Mouse (Mus musculus): ENCODE results near the gene Cpa5. TPM values are rescaled to one million over a fixed set of nuclear protein-coding genes. Genes with fewer than 3 reads are reported as not detected.
A peak's percentile ranks its signal among the peaks of the same experiment; 100 is the strongest.

Cpa5 gene
- total RNA-seq (2021), result under 1 TPM; 0.20 to 0.38 TPM

DNA sequence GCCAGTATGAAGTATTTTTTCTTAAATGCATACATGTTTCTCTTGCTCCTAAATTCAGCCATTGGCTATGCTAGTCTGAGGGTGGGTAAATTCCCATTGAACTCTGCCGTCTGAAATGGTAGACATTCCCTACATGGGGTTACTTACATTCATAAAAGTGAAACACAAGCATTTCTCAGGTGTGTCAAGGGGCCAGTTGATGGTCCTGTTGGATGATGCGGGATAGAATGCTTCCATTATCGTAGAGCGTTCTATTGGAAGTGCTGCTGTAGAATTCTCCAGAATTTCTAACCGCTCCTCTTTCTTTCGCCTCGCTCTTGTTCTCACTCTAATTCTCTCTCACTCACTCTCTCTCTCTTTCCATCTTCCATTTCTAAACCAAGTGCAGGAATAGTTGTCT is at the start of gene Cpa5:
TSS of gene Cpa5 (plus strand) at position 301 of the 400 bp plus-strand sequence.
- DNase-seq, result no peak

DNA sequence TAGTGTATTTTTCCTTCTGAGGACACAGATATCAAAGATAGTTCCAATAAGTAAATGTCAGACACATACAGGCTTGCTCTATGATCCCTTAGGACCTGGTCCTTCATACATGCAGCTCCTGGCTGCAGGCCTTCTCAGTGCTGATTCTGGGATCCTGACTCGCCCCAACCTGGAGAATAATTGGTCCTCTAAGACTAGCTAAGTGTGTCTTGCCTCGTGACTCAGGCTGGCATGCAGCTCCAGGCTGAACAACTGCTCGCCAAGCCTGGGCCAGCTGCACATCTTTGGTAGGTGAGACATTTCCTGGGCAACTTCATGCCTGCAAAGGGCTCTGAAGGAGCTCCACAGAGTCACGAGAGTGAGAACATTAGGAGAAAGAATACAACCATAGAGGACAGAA is 48.7 kb upstream of the Cpa5 start:
- DNase-seq, result no peak

DNA sequence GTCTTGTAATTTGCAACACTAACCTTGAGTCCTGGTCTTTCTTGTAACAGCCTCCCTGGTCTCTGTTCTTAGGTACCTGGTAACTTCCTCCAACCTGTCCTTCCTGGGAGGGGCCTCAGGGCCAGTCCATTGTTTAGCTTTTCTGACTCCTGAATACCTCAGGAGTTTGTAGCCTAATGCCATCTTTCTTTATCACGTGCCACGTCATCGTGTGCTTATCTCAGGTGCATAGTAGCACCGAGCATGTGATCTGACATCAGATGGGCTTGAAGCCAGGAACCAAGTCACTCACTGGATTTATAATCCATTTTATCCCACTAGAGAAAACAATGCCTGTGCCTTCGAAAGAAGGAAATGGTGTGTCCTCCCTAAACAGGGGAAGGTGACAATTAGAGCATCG is 47.2 kb upstream of the Cpa5 start:
- no peak for DNase-seq

DNA sequence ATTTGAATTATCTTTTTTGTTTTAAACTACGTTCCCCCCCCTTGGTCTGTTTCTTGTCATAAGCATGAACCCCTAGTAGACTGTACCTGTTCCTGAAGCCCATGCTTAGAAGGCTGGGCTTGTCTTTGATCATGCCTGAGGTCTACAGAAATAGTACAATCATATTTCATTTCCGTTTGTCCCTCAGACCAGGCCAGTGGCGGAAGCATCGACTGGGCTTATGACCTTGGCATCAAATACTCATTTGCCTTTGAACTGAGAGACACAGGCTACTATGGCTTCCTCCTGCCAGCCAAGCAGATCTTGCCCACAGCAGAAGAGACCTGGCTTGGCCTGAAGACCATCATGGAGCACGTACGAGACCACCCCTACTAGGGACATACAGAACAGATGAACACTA is 46.8 kb upstream of the Cpa5 start:
- no peak for DNase-seq

DNA sequence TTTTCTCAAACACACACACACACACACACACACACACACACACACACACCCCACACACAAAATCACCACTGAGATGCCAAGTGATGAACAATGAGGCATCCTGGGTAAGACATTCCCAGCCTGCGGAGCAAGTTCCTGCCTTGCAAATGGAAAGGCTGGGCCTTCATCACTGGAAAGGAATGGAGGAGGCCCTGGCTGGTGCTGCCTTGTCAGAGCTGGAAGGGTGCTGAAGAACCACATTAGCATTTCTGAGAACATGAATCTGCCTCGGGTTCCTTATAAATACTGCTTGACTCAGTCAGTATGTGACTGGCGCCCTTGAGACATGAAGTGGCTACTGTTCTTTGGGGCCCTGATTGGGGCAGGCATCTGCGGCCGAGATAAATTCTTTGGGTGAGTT is 42.7 kb upstream of the Cpa5 start, which contains the start of gene Cpa4:
TSS of gene Cpa4 (plus strand) at position 301 of the 400 bp plus-strand sequence.
- DNase-seq, result no peak

DNA sequence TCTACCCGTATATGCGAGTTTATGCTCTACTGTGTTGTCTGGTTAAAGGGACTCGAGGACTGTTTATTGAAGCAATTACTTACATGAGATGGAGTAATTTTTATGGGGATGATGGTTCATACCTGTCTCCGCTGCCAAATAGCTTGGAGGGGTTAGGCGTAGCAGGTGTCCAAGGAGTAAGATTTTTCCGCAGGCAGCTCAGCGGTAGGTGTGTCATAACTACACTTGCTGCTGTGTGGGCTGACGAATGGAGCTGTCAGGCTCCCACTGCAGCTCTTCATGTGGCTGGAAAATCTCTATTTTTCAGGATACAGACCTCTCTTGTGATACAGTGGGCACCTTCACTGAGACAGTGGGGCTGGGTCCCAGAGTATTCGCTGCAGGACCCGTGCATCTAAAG is 41.5 kb upstream of the Cpa5 start:
- no peak for DNase-seq

DNA sequence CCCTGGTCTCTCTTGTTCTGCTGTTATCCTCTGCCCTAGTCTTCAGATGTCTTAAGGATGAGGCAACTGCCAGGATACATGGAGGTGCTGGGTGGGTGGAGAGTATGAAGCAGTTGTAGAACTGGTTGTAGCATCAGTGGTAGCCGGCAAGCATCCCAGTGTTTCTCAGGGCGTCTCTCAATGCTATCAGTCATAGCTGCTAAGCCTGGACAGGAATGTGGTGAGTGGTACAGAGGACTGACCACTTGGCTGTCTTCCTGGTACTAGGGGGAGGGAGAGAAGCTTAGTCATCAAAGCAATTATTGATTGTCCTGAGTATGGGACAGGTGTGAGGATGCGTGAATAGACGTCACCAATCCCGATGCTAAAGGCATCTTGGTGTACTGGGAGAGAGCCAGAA is 40.8 kb upstream of the Cpa5 start:
- peak; percentile 50 for DNase-seq

DNA sequence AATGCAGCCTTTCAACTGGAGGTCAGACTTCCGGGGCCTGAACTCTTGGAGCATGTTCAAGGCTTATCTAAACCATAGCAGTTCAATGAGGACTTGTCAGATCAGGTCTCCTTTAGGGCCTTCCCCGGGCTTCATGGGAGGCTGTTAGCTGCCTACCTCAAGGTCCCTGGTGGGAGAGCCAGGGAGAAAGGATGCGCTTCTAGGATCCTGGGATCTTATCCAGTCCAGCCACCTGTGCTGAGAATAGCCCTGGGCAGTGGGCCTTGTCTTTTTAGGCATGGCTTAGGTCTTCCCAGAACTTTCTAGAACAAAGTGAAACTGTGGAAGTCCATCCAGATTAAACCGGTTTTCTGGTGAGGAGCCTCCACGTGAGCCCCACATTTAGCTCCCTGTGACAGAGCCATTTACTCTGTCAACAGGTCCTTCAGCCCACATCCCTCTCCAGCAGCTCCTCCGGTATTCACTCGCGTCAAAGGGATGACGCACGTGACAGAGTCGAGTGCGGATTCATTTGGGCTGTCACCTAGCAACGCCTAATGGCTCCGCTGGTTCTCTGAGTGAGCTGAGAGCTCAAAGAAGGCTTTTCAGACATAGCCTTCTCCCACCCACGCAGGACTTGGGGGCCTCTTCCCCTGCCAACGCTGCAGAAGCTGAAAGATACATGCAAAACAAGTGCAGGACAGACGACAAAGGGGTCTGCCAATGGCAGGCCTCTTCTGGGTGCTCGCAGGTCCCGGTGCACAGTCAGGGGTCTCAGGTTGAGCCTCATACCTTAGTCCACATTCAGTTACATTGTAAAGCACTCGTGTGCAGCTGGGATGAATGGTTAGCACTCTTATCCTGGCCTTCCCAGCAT is 38.1 kb upstream of the Cpa5 start:
- DNase-seq, result peak; percentile 79

DNA sequence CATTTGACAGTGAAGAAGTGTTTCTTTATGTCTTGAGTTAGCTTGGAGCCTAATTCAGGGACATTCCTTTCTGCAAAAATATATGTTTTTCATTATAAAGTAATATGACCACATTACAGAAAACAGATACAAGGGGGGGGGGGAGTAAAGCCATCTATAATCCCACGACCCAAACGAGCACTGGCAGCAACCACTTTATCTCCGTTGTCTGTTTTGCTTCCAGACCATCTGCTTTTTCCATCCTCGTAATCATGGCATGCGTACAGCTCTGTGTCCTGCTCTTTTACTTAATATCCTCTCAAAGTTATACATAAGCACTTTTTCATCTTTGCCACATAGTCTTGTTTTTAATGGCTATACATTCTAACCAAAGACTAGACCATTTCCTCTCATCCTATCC is 37.4 kb upstream of the Cpa5 start:
- no peak for DNase-seq

DNA sequence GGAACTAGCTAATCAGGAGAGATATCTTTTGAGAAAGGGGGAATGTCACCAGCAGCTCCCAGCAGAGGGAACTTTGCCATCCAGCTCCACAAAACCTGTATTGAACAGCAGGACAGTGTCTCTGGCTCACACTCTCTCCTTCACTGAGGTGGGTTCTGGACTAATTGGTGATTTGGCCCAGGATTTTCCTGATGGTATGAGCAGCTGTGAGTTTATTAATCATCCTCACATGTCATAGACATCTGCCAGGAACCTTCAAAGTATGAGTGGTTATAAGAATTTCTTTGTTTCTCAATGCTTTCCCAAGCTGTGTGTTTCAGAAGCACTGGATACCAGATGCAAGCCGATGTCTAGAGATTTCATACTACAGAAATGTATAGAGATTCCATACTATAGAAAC is 35.9 kb upstream of the Cpa5 start:
- DNase-seq, result no peak

DNA sequence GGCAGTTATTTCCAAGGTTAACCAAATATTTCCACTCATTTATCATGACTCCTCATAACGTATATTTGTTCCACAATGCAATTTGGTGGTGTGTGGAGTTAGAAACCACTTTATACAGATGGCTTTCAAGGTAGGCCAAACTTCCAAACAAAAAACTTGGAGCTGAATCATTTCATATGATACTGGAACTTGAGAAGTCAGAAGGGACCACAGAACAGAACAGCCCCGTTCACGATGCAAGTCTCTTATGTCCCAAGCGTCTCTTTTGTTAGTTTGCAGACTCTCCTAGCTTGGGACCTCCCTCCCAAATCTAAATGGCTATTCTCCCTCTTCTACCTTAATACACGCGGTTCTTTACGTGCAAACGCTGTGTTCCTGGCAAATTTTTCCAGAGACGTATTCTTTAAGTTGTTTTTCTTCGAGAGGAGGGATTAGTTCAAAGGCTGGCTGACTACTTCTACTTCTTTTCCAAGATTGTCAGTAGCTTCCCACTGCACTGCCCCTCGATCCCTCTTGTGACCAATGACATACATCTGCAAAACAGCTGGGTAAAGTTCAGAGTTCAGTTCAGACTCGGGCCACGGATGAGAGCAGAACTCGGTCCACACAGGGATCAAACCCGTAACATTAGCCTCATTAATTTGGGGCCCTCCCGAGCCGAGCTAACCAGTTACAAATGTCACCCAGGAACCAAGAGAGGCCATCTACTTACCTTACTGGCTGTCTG is 34.2 kb upstream of the Cpa5 start:
- DNase-seq, result no peak

DNA sequence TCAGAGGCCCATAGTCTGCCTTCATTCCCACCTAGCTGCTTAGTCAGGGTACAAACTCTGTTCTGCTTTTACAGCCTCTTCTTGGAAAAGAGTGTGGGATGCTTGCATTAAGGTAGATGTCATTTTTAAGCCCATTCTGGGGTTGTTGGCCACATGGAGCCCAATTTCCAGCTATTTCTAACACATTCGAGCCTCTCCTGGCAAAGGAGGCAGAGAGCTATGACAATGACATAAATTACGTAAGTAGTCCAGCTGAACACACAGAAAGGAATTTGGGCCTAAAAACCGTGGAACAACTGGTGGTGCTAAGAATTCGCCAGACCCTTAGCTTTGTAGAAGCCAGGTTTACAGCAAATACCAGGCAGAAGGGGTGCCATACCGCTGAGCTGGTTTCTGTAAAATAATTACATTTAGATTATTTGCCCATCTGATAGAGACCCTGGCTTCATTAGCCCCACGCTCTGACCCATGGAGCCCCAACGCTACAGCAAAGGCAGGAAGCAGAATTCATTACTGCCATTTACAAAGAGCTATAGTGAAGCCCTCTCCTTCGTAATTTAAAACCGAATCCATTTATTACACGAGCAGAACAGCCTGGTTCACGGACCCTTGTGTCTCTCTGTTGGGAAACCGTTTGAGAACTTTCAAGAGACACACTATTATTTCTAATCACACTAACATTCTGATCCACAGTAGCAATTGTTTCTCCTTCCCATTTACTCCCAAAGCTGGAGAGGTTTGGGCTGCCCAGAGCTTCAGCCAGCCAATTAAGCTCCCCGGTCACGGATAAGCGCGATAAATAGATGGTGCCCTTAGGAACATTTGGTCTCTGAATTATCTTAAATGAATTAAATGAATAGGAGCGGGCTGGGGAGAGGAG is 30.6 kb upstream of the Cpa5 start:
- DNase-seq, result no peak

DNA sequence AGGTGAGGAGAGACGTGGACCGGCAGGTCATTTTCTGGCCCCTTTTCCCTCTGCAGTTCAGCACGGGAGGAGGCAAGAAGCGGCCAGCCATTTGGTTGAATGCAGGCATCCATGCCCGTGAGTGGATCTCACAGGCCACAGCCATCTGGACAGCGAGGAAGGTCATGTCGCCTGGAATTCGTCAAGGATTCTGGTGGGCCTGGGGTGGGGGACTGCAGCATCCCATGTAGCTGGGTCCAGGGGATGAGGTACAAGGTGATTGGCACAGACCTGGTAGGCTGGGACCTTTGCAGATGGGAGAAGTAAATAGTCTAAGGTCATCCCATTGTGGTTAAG is 30.0 kb upstream of the Cpa5 start:
- no peak for DNase-seq

DNA sequence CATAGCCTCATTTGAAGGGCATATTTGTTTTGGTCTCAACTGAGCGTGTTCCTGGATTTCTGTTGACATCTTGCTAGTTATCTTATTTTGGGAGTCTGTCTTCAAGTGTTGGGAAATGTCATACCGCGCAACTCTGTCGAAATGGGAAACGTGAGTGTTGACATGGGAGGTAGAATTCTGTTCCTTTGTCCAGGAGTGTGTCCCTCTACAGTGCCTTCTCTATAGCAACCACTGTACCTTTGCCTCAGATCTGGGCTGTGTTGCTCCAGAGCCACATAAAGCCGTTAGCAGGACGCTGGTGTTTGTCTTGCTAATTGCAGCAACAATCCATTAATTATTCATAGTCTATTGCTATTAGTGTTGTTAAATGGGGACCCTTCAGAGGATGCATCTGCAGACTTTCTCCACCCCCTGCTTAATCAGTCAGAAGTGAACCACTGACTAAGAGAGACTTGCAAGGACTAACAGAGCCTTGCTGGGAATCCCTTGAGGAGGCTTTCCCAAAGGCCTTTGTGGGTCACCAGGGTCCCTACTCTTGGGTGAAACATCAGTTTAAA is 23.8 kb upstream of the Cpa5 start:
- DNase-seq, result no peak

DNA sequence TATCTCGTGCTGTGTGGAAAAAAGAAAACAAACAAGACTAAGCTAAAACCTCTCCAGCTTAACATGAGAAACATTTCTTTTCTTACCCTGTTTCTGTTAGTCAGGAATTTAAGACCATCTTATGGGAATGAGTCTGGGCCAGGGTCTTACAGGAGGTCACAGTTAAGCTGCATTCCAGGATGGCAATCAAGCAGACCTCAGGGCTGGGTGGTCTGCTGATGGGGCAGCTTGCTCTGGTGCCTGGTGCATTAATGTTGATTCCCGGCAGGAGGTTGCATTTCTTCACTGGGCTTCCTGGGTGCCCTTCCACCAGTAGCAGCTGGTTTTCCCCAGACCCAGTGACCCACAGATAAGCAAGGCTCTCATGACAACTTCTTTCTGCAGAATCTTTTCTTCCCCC is 21.0 kb upstream of the Cpa5 start:
- DNase-seq, result no peak

DNA sequence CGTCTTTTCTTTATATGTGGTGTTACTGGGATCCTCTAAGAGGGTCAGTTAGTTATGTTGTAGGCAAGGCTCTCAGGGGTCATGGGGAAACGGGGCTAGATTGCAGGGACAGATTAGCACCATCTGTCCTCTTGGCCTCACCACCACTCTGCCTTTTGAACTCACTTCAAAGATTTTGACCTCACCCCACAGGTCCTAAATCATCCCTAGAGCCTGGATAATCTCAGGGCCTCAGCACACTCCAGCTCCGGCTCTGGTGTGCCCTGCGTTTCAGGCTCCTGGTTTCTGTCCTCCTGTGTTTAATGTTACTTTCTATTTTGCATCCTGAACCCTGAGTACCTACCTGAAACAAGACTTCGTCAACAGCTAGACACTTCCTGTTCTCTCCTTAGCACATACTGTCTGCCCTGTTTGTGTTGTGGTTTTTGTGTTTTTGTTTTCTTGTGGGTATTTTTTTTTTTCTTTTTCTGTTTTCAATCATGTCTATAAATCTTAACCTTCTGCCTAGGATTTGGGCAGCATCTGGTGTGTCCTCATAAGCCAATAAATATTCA is 18.9 kb upstream of the Cpa5 start:
- DNase-seq, result no peak

DNA sequence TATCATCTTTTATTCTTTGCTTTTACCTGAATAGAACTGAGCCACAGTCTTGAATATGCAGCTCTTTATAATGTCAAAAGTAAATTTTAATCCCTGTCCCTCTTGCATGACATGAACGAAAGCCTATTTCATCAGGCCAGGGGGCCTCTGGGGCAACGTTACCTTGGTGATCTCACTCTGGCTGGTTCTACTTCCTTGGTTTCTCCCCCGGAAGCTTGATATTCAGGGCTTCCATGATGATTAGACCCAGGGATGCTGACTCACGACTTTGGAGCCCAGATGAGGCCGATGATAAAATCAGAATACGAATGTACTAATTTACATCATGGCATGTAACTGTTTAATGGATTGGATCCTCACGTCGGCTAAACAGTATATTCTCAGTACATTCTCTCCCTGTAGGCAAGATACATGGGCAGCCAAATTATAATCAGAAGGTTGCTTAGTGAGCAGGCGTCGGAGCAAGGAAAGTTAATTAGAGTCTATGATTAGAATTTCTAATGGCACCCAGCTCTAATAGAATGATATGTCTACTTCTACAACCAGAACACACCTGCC is 18.3 kb upstream of the Cpa5 start:
- no peak for DNase-seq

DNA sequence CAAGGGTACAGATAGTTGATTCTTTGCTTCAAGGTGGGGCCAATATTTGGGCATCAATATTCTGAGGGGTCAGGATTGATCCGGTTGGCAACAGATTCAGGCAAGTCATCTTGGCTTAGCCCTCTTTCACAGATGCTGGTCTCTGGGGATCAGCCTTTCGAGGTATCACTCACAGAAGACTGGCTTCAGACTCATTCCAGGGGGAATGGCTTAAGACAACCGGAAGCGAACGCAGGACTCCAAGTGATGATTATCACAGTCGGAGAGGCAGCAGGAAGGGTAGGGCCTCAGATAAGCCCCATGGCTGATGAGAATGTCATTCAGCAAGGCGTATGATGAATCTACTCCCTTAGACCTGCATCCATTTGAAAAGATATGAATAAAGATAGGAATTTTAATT is 16.4 kb upstream of the Cpa5 start:
- no peak for DNase-seq

DNA sequence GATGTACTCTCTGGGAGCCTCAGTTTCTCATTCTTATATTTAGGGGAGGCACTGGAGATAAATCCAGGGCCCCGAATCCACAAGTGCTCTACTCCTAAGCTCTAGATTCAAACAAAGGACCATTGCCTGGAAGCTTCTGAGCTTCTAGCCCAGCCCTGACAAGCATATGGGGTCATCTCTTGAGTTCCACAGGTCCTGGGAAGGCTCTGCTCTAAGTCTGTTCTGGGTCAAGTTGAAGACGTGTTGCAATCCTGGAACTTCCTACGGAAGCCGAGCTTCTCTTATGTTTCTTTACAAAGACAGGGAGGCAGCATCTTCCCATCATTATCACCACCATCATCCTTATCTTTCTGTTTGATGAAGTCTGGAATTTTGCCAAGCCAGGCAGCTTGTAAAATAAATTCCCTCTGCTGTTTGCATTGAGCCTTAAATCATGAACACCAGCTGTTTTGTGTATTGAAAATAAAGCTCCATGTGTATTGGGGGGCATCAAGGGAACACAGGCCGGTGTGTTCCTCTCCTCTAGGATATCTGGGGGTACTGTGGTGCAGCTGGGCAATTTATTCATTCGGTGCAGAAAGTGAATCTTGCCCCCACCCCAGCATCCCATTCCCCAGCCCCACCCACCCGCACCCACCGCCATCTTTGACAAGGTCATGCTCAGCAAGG is 14.4 kb upstream of the Cpa5 start:
- DNase-seq, result no peak

DNA sequence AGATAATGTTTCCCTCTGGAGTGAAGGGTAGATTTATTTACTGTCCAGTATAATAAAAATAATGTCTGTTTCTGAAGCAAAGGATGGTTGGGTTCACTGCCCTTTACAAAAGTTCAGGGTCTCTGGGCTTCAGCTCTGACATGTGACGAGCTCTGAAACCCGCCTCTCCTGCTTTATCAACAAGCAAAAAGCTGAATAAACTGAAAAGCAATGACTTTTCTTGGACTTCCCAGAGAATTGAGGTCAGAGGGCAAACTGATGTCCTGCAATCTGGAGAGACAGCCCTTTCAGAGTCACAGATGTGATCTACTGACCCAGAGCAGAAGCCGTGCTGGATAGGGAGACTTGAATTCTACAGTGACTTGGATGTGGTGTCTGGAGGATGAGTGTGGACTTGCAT is 10.8 kb upstream of the Cpa5 start:
- DNase-seq, result no peak

DNA sequence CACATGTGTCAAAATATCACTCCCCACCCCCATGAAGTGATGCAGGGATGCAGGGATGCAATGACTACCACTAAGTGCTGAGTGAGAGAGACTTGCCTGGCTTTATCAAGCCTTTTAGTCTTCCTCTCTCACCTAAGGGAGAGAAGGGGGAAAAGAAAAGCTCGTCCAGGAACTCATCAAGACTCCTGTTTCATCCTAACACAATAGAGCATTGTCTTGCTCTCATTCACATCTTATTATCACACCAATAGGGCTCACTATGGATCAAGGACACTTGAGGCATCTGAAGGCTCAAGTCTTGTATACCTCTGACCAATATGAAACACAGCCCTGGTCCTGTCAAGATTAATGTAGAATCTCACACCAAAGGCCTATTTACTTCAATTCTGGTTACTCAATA is 9.8 kb upstream of the Cpa5 start:
- no peak for DNase-seq

Data from heart, postnatal 4 days (tissue).